26 mouse cellular contexts compared by ENCODE assay signal in genomic region chr11:61251741-61252140, GRCm38 (mm10). TPM values are rescaled to one million over a fixed set of nuclear protein-coding genes. Genes with fewer than 3 reads are reported as not detected.
DNase-seq lines count a peak whose midpoint lies in the region; ATAC-seq lines count a peak whose summit lies in the region.
"Had no signal": no experiment of that assay in that cellular context is flagged by ENCODE, and none has a peak within 500 bp of the region (broad histone marks: within the 10 kb centered on the region; RNA-seq: fewer than 3 reads in every experiment).

No protein-coding gene starts in this region.

- no peak overlapping the region for H3K27ac ChIP-seq in heart, embryonic 16.5 days (ENCODE audit: low read length)
- H3K27ac ChIP-seq: embryonic facial prominence, embryonic 13.5 days; embryonic facial prominence, embryonic 15.5 days; forebrain, embryonic 10.5 days; forebrain, embryonic 12.5 days had no signal

- H3K27me3 ChIP-seq in heart, embryonic 16.5 days (ENCODE audit: control insufficient read depth, insufficient read depth, low read length): no peaks in the 10 kb centered on the region
- H3K27me3 ChIP-seq: CH12.LX; embryonic facial prominence, embryonic 13.5 days; embryonic facial prominence, embryonic 15.5 days; forebrain, embryonic 12.5 days had no signal

- H3K4me1 ChIP-seq in heart, embryonic 16.5 days (ENCODE audit: control insufficient read depth, insufficient read depth, low read length): peaks cover 8% of the 10 kb centered on the region
- H3K4me1 ChIP-seq: embryonic facial prominence, embryonic 13.5 days; embryonic facial prominence, embryonic 15.5 days; forebrain, embryonic 10.5 days; forebrain, embryonic 12.5 days had no signal

- DNase-seq in heart, adult 11 months: no peak
- peak; percentile 54 for DNase-seq in ES-CJ7 (ENCODE audit: low read depth, low spot score)
- peak; percentile 64 for DNase-seq in ZHBTc4 (ENCODE audit: low read depth, low spot score)
- no peak for DNase-seq in ovary, postnatal 10 days (ENCODE audit: low spot score)
- DNase-seq: adrenal gland, adult 2 months; adrenal gland, postnatal 10 days; adrenal gland, postnatal 25 days; B cell, adult 2 months; cerebellum, adult 11 months; cerebellum, adult 18-20 months; cerebellum, adult 8-10 months; cerebellum, adult 9-11 months; cerebellum, postnatal 14 days; cerebellum, postnatal 36 days; embryo, embryonic 11 days had no signal

- no peak overlapping the region for H3K4me2 ChIP-seq in heart, embryonic 16.5 days (ENCODE audit: low read depth, low read length)
- H3K4me2 ChIP-seq: embryonic facial prominence, embryonic 13.5 days; embryonic facial prominence, embryonic 15.5 days; forebrain, embryonic 12.5 days had no signal

- no peaks in the 10 kb centered on the region for H3K9me3 ChIP-seq in heart, embryonic 16.5 days (replicated peaks; ENCODE audit: control insufficient read depth, low read length)
- H3K9me3 ChIP-seq: embryonic facial prominence, embryonic 13.5 days; embryonic facial prominence, embryonic 15.5 days; forebrain, embryonic 10.5 days; forebrain, embryonic 12.5 days had no signal

- WGBS in heart, embryonic 16.5 days: 72% methylated on average over 10 of the region's 10 CpGs

- ATAC-seq in heart, embryonic 16.5 days (replicated peaks; ENCODE audit: extremely low read depth, insufficient read depth, low FRiP score): 0 out of 2 replicates have a peak, but pooled peaks have one; percentile 31
- ATAC-seq: CD4-positive, CD25-positive, alpha-beta regulatory T cell, adult 4 months; forebrain, embryonic 14.5 days; forebrain, embryonic 16.5 days had no signal

- peaks cover 42% of the 10 kb centered on the region for H3K36me3 ChIP-seq in heart, embryonic 16.5 days (ENCODE audit: control insufficient read depth, insufficient read depth)

- H3K4me3 ChIP-seq in heart, embryonic 16.5 days (ENCODE audit: low read length): no peak overlapping the region
- H3K4me3 ChIP-seq: embryonic facial prominence, embryonic 13.5 days; embryonic facial prominence, embryonic 15.5 days; erythroblast, embryonic 14.5 days; forebrain, embryonic 10.5 days; forebrain, embryonic 12.5 days had no signal

- no peak overlapping the region for H3K9ac ChIP-seq in heart, embryonic 16.5 days (ENCODE audit: low read length)
- H3K9ac ChIP-seq: embryonic facial prominence, embryonic 13.5 days; embryonic facial prominence, embryonic 15.5 days; forebrain, embryonic 12.5 days had no signal

RNA-seq across cellular contexts. Expression of gene Aldh3a2, which starts 15.5 kb away (rescaled TPM):
- 33.2 and 34.3 TPM in 2 replicates for polyA plus RNA-seq in heart, embryonic 16.5 days (2015; fragmentation: Nextera tagmentation; extraction: Ambion mirVana)
- polyA plus RNA-seq: erythroblast, embryonic 14.5 days had no signal

RNA-seq across cellular contexts. Expression of gene Aldh3a1, which starts 44.4 kb away (rescaled TPM):
- 0.39 TPM in 2 replicates for polyA plus RNA-seq in heart, embryonic 16.5 days (2015; fragmentation: Nextera tagmentation; extraction: Ambion mirVana)
- polyA plus RNA-seq: CD4-positive, CD25-positive, alpha-beta regulatory T cell, adult 4 months; embryonic facial prominence, embryonic 11.5 days; erythroblast, embryonic 14.5 days; forebrain, embryonic 10.5 days; forebrain, embryonic 12.5 days; forebrain, embryonic 14.5 days had no signal

Comparison
In these comparisons a context has a peak if more than half of its experiments do, and no peak if none do; other contexts are left out.
1. DNase-seq: peak in ES-CJ7 (single experiment) and ZHBTc4 (single experiment); none in heart, adult 11 months (single experiment) and ovary, postnatal 10 days (single experiment).